Mouse (Mus musculus): Measurements from ENCODE around the gene Cbl. TPM values are rescaled to one million over a fixed set of nuclear protein-coding genes. Genes with fewer than 3 reads are reported as not detected.

Gene Cbl
- polyA plus RNA-seq, 1 experiment from 2014 or later: 27.6 TPM

DNA sequence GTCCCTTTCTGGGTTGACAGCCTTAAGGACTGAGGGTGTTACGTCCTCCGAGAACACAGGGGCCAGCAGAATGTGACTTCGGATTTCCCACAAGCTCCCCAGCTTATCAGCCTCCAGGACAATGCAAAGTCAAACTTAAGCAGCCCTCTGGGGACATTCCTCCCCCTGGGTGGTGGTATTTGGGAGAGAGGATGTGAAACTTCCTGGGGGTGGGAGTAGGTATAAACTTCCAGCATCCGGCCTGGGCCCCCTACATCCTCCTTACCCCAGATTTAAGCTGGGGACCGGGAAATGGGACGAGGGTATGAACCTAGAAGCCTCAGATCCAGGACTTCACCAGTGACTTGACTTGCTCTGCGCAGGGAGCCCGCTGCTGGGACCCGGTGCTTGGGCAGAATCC, 104.2 kb downstream of the Cbl start:
- WGBS: 3% methylated on average over 9 of the region's 9 CpGs
- DNase-seq (no peak), ATAC-seq (ENCODE audit: low FRiP score, low TSS enrichment) (no peak)
- Histone ChIP-seq H3K4me2 (ENCODE audit: low read length) (peak overlapping the region; percentile 59), H3K27me3 (ENCODE audit: control insufficient read depth, insufficient read depth, low read length) (peaks cover 17% of the 10 kb centered on the region), H3K4me3 (replicated peaks; ENCODE audit: low read depth, low read length) (peak overlapping the region; percentile 29), H3K36me3 (ENCODE audit: control insufficient read depth, insufficient read depth, low read length) (no peaks in the 10 kb centered on the region), H3K9me3 (ENCODE audit: control insufficient read depth, low read length) (no peaks in the 10 kb centered on the region), H3K27ac (replicated peaks; ENCODE audit: low read depth, low read length) (no peak overlapping the region), H3K9ac (replicated peaks; ENCODE audit: low read length) (peak overlapping the region; percentile 34), H3K4me1 (ENCODE audit: control insufficient read depth, insufficient read depth, low read length) (peaks cover 25% of the 10 kb centered on the region)

DNA sequence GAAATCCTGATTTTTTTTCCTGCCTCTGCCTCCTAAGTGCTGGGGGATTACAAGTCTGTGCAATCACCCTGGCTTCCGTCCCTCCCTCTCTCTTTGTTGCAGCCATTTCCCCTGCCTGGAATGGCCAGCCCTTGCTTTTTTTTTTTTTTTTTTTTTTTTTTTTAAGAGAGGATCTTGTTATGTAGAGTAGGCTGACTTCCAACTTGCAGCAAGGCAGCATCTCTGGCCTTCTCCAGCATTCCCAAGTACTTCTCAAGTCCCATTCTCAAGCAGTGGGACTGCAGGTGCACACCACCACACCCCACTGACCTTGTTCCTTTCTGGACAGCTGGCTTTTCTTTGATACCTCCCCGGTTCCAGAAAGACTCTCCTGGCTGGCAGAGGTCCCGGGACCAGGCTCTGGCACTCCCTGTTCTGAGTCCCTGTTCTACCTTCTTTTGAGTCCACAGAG, 106.5 kb downstream of the Cbl start:
- DNase-seq (no peak), ATAC-seq (ENCODE audit: low FRiP score, low TSS enrichment) (no peak)
- Histone ChIP-seq H3K4me1 (ENCODE audit: control insufficient read depth, insufficient read depth, low read length) (peaks cover 17% of the 10 kb centered on the region), H3K4me3 (replicated peaks; ENCODE audit: low read depth, low read length) (no peak overlapping the region), H3K9me3 (ENCODE audit: control insufficient read depth, low read length) (no peaks in the 10 kb centered on the region), H3K27ac (replicated peaks; ENCODE audit: low read depth, low read length) (no peak overlapping the region), H3K9ac (replicated peaks; ENCODE audit: low read length) (no peak overlapping the region), H3K36me3 (ENCODE audit: control insufficient read depth, insufficient read depth, low read length) (no peaks in the 10 kb centered on the region), H3K4me2 (ENCODE audit: low read length) (no peak overlapping the region), H3K27me3 (ENCODE audit: control insufficient read depth, insufficient read depth, low read length) (no peaks in the 10 kb centered on the region)
- WGBS: 44% methylated on average over 3 of the region's 3 CpGs

GRCm38 (mm10) chr9:44126746-44127145, 107.1 kb downstream of the Cbl start:
- Histone ChIP-seq H3K4me1 (ENCODE audit: control insufficient read depth, insufficient read depth, low read length) (peaks cover 17% of the 10 kb centered on the region), H3K27me3 (ENCODE audit: control insufficient read depth, insufficient read depth, low read length) (no peaks in the 10 kb centered on the region), H3K4me3 (replicated peaks; ENCODE audit: low read depth, low read length) (no peak overlapping the region), H3K9me3 (ENCODE audit: control insufficient read depth, low read length) (no peaks in the 10 kb centered on the region), H3K36me3 (ENCODE audit: control insufficient read depth, insufficient read depth, low read length) (no peaks in the 10 kb centered on the region), H3K4me2 (ENCODE audit: low read length) (no peak overlapping the region), H3K9ac (replicated peaks; ENCODE audit: low read length) (no peak overlapping the region), H3K27ac (replicated peaks; ENCODE audit: low read depth, low read length) (no peak overlapping the region)
- DNase-seq (no peak), ATAC-seq (ENCODE audit: low FRiP score, low TSS enrichment) (no peak)
- 90% methylated on average over 3 of the region's 3 CpGs for WGBS

GRCm38 (mm10) chr9:44125546-44126428, 108.1 kb downstream of the Cbl start:
- Histone ChIP-seq H3K27ac (replicated peaks; ENCODE audit: low read depth, low read length) (no peak overlapping the region), H3K36me3 (ENCODE audit: control insufficient read depth, insufficient read depth, low read length) (no peaks in the 10 kb centered on the region), H3K4me3 (replicated peaks; ENCODE audit: low read depth, low read length) (no peak overlapping the region), H3K4me2 (ENCODE audit: low read length) (0 out of 2 replicates have a peak overlapping the region, but pooled peaks have one; percentile 13), H3K9me3 (ENCODE audit: control insufficient read depth, low read length) (no peaks in the 10 kb centered on the region), H3K4me1 (ENCODE audit: control insufficient read depth, insufficient read depth, low read length) (peaks cover 13% of the 10 kb centered on the region), H3K9ac (replicated peaks; ENCODE audit: low read length) (no peak overlapping the region), H3K27me3 (ENCODE audit: control insufficient read depth, insufficient read depth, low read length) (no peaks in the 10 kb centered on the region)
- ATAC-seq (ENCODE audit: low FRiP score, low TSS enrichment) (no peak), DNase-seq (peak; percentile 95)
- 33% methylated on average over 18 of the region's 18 CpGs for WGBS

DNA sequence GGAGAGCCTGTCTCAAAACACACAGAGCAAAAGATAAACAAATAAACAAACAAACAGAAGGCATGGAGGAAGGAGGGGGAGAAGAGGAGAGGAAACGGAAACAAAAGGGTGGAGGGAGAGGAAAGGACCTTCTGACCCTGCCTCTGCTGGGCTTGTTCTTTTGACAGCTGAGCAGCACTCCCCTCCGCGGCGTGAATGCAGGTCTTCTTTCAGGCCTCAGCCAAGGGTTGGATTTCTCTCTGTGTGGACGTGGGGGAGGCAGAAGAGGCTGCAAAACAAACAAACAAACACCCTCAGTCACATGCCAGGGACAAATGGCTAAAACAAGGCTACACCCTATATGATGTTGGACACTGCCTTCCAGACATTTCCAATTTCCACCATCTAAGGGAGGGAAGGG, 108.8 kb downstream of the Cbl start:
- Histone ChIP-seq H3K4me2 (ENCODE audit: low read length) (no peak overlapping the region), H3K27me3 (ENCODE audit: control insufficient read depth, insufficient read depth, low read length) (no peaks in the 10 kb centered on the region), H3K9me3 (ENCODE audit: control insufficient read depth, low read length) (no peaks in the 10 kb centered on the region), H3K9ac (replicated peaks; ENCODE audit: low read length) (no peak overlapping the region), H3K36me3 (ENCODE audit: control insufficient read depth, insufficient read depth, low read length) (no peaks in the 10 kb centered on the region), H3K4me3 (replicated peaks; ENCODE audit: low read depth, low read length) (no peak overlapping the region), H3K4me1 (ENCODE audit: control insufficient read depth, insufficient read depth, low read length) (peaks cover 6% of the 10 kb centered on the region), H3K27ac (replicated peaks; ENCODE audit: low read depth, low read length) (no peak overlapping the region)
- WGBS: 56% methylated on average over 5 of the region's 5 CpGs
- ATAC-seq (ENCODE audit: low FRiP score, low TSS enrichment): no peak
- no peak for DNase-seq

- 72% methylated on average over 6 of the region's 6 CpGs for WGBS
- no peak overlapping the region for H3K4me3 ChIP-seq (replicated peaks; ENCODE audit: low read depth, low read length)
Measured at GRCm38 (mm10) chr9:44124317-44124716, 109.5 kb downstream of the Cbl start.

GRCm38 (mm10) chr9:44119948-44120465, 113.8 kb downstream of the Cbl start:
- Histone ChIP-seq H3K4me1 (ENCODE audit: control insufficient read depth, insufficient read depth, low read length) (no peaks in the 10 kb centered on the region), H3K4me3 (replicated peaks; ENCODE audit: low read depth, low read length) (no peak overlapping the region), H3K9ac (replicated peaks; ENCODE audit: low read length) (no peak overlapping the region), H3K27me3 (ENCODE audit: control insufficient read depth, insufficient read depth, low read length) (no peaks in the 10 kb centered on the region), H3K4me2 (ENCODE audit: low read length) (no peak overlapping the region), H3K27ac (replicated peaks; ENCODE audit: low read depth, low read length) (no peak overlapping the region), H3K36me3 (ENCODE audit: control insufficient read depth, insufficient read depth, low read length) (no peaks in the 10 kb centered on the region), H3K9me3 (ENCODE audit: control insufficient read depth, low read length) (no peaks in the 10 kb centered on the region)
- 85% methylated on average over 8 of the region's 8 CpGs for WGBS
- ATAC-seq (ENCODE audit: low FRiP score, low TSS enrichment) (no peak), DNase-seq (no peak)

More at GRCm38 (mm10) chr9:44124317-44124716, 109.5 kb downstream of the Cbl start:
- Histone ChIP-seq H3K9ac (replicated peaks; ENCODE audit: low read length) (no peak overlapping the region), H3K36me3 (ENCODE audit: control insufficient read depth, insufficient read depth, low read length) (no peaks in the 10 kb centered on the region), H3K9me3 (ENCODE audit: control insufficient read depth, low read length) (no peaks in the 10 kb centered on the region), H3K27ac (replicated peaks; ENCODE audit: low read depth, low read length) (no peak overlapping the region), H3K27me3 (ENCODE audit: control insufficient read depth, insufficient read depth, low read length) (no peaks in the 10 kb centered on the region), H3K4me1 (ENCODE audit: control insufficient read depth, insufficient read depth, low read length) (no peaks in the 10 kb centered on the region), H3K4me2 (ENCODE audit: low read length) (no peak overlapping the region)
- no peak for ATAC-seq (ENCODE audit: low FRiP score, low TSS enrichment)
- no peak for DNase-seq

- H3K4me3 ChIP-seq (replicated peaks; ENCODE audit: low read depth, low read length): no peak overlapping the region
- no peaks in the 10 kb centered on the region for H3K36me3 ChIP-seq (ENCODE audit: control insufficient read depth, insufficient read depth, low read length)
- 47% methylated on average over 5 of the region's 5 CpGs for WGBS
- ATAC-seq (ENCODE audit: low FRiP score, low TSS enrichment) (no peak), DNase-seq (no peak)
- H3K27ac ChIP-seq (replicated peaks; ENCODE audit: low read depth, low read length): no peak overlapping the region
- H3K9ac ChIP-seq (replicated peaks; ENCODE audit: low read length): no peak overlapping the region
- H3K27me3 ChIP-seq (ENCODE audit: control insufficient read depth, insufficient read depth, low read length): no peaks in the 10 kb centered on the region
- H3K4me1 ChIP-seq (ENCODE audit: control insufficient read depth, insufficient read depth, low read length): no peaks in the 10 kb centered on the region
- no peaks in the 10 kb centered on the region for H3K9me3 ChIP-seq (ENCODE audit: control insufficient read depth, low read length)
- no peak overlapping the region for H3K4me2 ChIP-seq (ENCODE audit: low read length)
Measured at GRCm38 (mm10) chr9:44119011-44119410, 114.8 kb downstream of the Cbl start.

- WGBS: 87% methylated on average over 4 of the region's 4 CpGs
- DNase-seq: no peak
- no peaks in the 10 kb centered on the region for H3K36me3 ChIP-seq (ENCODE audit: control insufficient read depth, insufficient read depth, low read length)
- no peaks in the 10 kb centered on the region for H3K27me3 ChIP-seq (ENCODE audit: control insufficient read depth, insufficient read depth, low read length)
- H3K9me3 ChIP-seq (ENCODE audit: control insufficient read depth, low read length): no peaks in the 10 kb centered on the region
- H3K27ac ChIP-seq (replicated peaks; ENCODE audit: low read depth, low read length): no peak overlapping the region
- no peaks in the 10 kb centered on the region for H3K4me1 ChIP-seq (ENCODE audit: control insufficient read depth, insufficient read depth, low read length)
- H3K9ac ChIP-seq (replicated peaks; ENCODE audit: low read length): no peak overlapping the region
- H3K4me3 ChIP-seq (replicated peaks; ENCODE audit: low read depth, low read length): no peak overlapping the region
- H3K4me2 ChIP-seq (ENCODE audit: low read length): no peak overlapping the region
- ATAC-seq (ENCODE audit: low FRiP score, low TSS enrichment): no peak
Measured at GRCm38 (mm10) chr9:44116182-44116581, 117.7 kb downstream of the Cbl start.
